In genomic region chr7:101537541-101537940, GRCm38 (mm10) we compare ENCODE assay signal across 13 mouse cellular contexts. TPM values are rescaled to one million over a fixed set of nuclear protein-coding genes. Genes with fewer than 3 reads are reported as not detected.
DNase-seq lines count a peak whose midpoint lies in the region; ATAC-seq and TF ChIP-seq lines count a peak whose summit lies in the region.
"Had no signal": no experiment of that assay in that cellular context is flagged by ENCODE, and none has a peak within 500 bp of the region (broad histone marks: within the 10 kb centered on the region; RNA-seq: fewer than 3 reads in every experiment).

No protein-coding gene starts in this region.

- no peak overlapping the region; the same call in 1 of the 2 replicates for H3K9ac ChIP-seq in stomach, embryonic 16.5 days (ENCODE audit: low read length)
- no peak overlapping the region for H3K9ac ChIP-seq in kidney, embryonic 14.5 days (ENCODE audit: low read depth, low read length)
- H3K9ac ChIP-seq: hindbrain, embryonic 12.5 days; limb, embryonic 15.5 days; neural tube, embryonic 13.5 days had no signal

- peak overlapping the region; percentile 53 for H3K4me3 ChIP-seq in gastrocnemius, adult 2 months
- H3K4me3 ChIP-seq in thymus, adult 2 months (ENCODE audit: control insufficient read depth, insufficient read depth, low read length), result no peak overlapping the region
- H3K4me3 ChIP-seq in stomach, embryonic 16.5 days (replicated peaks; ENCODE audit: low read length), result no peak overlapping the region
- H3K4me3 ChIP-seq in kidney, embryonic 14.5 days (ENCODE audit: low read length), result no peak overlapping the region
- H3K4me3 ChIP-seq: hindbrain, embryonic 12.5 days; limb, embryonic 15.5 days; neural tube, embryonic 13.5 days had no signal

- intact Hi-C loops in gastrocnemius, adult 2 months (cut with DNase I), result no loop called here

- H3K27me3 ChIP-seq in thymus, adult 2 months (ENCODE audit: control insufficient read depth, insufficient read depth, low read length), result no peaks in the 10 kb centered on the region
- no peaks in the 10 kb centered on the region for H3K27me3 ChIP-seq in stomach, embryonic 16.5 days (ENCODE audit: control insufficient read depth, insufficient read depth, low read length)
- no peaks in the 10 kb centered on the region for H3K27me3 ChIP-seq in kidney, embryonic 14.5 days (ENCODE audit: control insufficient read depth, insufficient read depth, low read length)
- H3K27me3 ChIP-seq: hindbrain, embryonic 12.5 days; limb, embryonic 15.5 days; neural tube, embryonic 13.5 days had no signal

- ATAC-seq in hematopoietic stem cell, adult 5-6 weeks (replicated peaks in 1 of 2; ENCODE audit: insufficient read depth in 1 of 2, low FRiP score in 2 of 2, low TSS enrichment in 1 of 2, low read depth in 1 of 2, poor library complexity in 2 of 2, severe bottlenecking in 2 of 2), result 0 out of 4 replicates have a peak, but pooled peaks have one; percentile 15 to 31
- no peak for ATAC-seq in stomach, embryonic 16.5 days (ENCODE audit: insufficient read depth, low FRiP score)
- no peak for ATAC-seq in kidney, embryonic 14.5 days (ENCODE audit: low FRiP score, low TSS enrichment)

- no peaks in the 10 kb centered on the region for H3K36me3 ChIP-seq in thymus, adult 2 months (ENCODE audit: control insufficient read depth, insufficient read depth, low read length)
- no peaks in the 10 kb centered on the region for H3K36me3 ChIP-seq in stomach, embryonic 16.5 days (ENCODE audit: control insufficient read depth, insufficient read depth, low read length)
- H3K36me3 ChIP-seq in kidney, embryonic 14.5 days (ENCODE audit: control insufficient read depth, insufficient read depth, low read length), result no peaks in the 10 kb centered on the region
- H3K36me3 ChIP-seq: hindbrain, embryonic 12.5 days; limb, embryonic 15.5 days; neural tube, embryonic 13.5 days had no signal

- WGBS in thymus, adult 2 months, result 38% methylated on average over 8 of the region's 8 CpGs
- WGBS in stomach, embryonic 16.5 days, result 48% methylated on average over 8 of the region's 8 CpGs
- WGBS in kidney, embryonic 14.5 days, result 57% methylated on average over 8 of the region's 8 CpGs

- TF ChIP-seq CTCF in gastrocnemius, adult 2 months (IDR thresholded peaks at IDR 0.05), result no peak
- TF ChIP-seq CTCF in thymus, adult 2 months (IDR thresholded peaks at IDR 0.05; ENCODE audit: borderline replicate concordance, control insufficient read depth, extremely low read depth, insufficient read depth, low read length, poor library complexity), result no peak

- H3K4me1 ChIP-seq in thymus, adult 2 months (replicated peaks; ENCODE audit: control insufficient read depth, insufficient read depth, low read length), result peaks cover 6% of the 10 kb centered on the region
- H3K4me1 ChIP-seq in stomach, embryonic 16.5 days (ENCODE audit: control insufficient read depth, insufficient read depth, low read length), result 0 out of 2 replicates have a peak, but pooled peaks cover 2% of the 10 kb centered on the region
- peaks cover 5% of the 10 kb centered on the region; the same call in 1 of the 2 replicates for H3K4me1 ChIP-seq in kidney, embryonic 14.5 days (ENCODE audit: control insufficient read depth, insufficient read depth, low read length)

- peak overlapping the region; percentile 16; the same call in 1 of the 2 replicates for H3K4me2 ChIP-seq in stomach, embryonic 16.5 days (ENCODE audit: low read depth, low read length)
- H3K4me2 ChIP-seq in kidney, embryonic 14.5 days (replicated peaks; ENCODE audit: low read depth, low read length), result no peak overlapping the region
- H3K4me2 ChIP-seq: hindbrain, embryonic 12.5 days; limb, embryonic 15.5 days; neural tube, embryonic 13.5 days had no signal

- H3K27ac ChIP-seq in gastrocnemius, adult 2 months, result peak overlapping the region; percentile 82
- H3K27ac ChIP-seq in thymus, adult 2 months (ENCODE audit: control insufficient read depth, insufficient read depth, low read length), result no peak overlapping the region
- H3K27ac ChIP-seq in stomach, embryonic 16.5 days (ENCODE audit: low read length), result peak overlapping the region; percentile 53; the same call in 1 of the 2 replicates
- no peak overlapping the region for H3K27ac ChIP-seq in kidney, embryonic 14.5 days (ENCODE audit: low read depth, low read length)
- H3K27ac ChIP-seq: hindbrain, embryonic 12.5 days; limb, embryonic 15.5 days; neural tube, embryonic 13.5 days had no signal

- no peak for TF ChIP-seq POLR2A in thymus, adult 2 months (IDR thresholded peaks at IDR 0.05; ENCODE audit: control insufficient read depth, extremely low read depth, insufficient read depth, low read length, poor library complexity)

- no peak for DNase-seq in gastrocnemius, adult 2 months
- no peak for DNase-seq in gastrocnemius, postnatal 4 days (ENCODE audit: low spot score in 2 of 2)
- peak; percentile 13 for DNase-seq in thymus, postnatal 0 days (ENCODE audit: low spot score)
- no peak for DNase-seq in thymus, adult 2 months
- no peak for DNase-seq in ovary, postnatal 36 days (ENCODE audit: low spot score)
- DNase-seq: cerebellum, adult 9-10 months; gastrocnemius, postnatal 14 days had no signal

- no peaks in the 10 kb centered on the region for H3K9me3 ChIP-seq in stomach, embryonic 16.5 days (replicated peaks; ENCODE audit: control insufficient read depth, low read length)
- no peaks in the 10 kb centered on the region for H3K9me3 ChIP-seq in kidney, embryonic 14.5 days (ENCODE audit: control insufficient read depth, low read length)
- H3K9me3 ChIP-seq: hindbrain, embryonic 12.5 days; limb, embryonic 15.5 days; neural tube, embryonic 13.5 days had no signal

RNA-seq across cellular contexts. Expression of gene Art2b, which starts 47.9 kb away (rescaled TPM):
- total RNA-seq in gastrocnemius, adult 2 months (2021), result not detected
- total RNA-seq in gastrocnemius, postnatal 4 days (2021), result not detected
- 0.22 and 0.30 TPM in 2 replicates for polyA plus RNA-seq in thymus, postnatal 0 days (2015; fragmentation: Nextera tagmentation; extraction: Ambion mirVana)
- 4.5 and 5.4 TPM in 2 replicates for polyA plus RNA-seq in thymus, adult 2 months (2012; rRNA removed)
- total RNA-seq in hematopoietic stem cell, adult 5-6 weeks (2017), result 0.55 and 2.6 TPM in 2 replicates
- 0.07 TPM in 1 of 2 replicates, not detected in the other for polyA plus RNA-seq in stomach, embryonic 16.5 days (2015; fragmentation: Nextera tagmentation; extraction: Ambion mirVana)
- not detected in 2 replicates for polyA plus RNA-seq in kidney, embryonic 14.5 days (2014; fragmentation: Nextera tagmentation; extraction: Ambion mirVana)
- total RNA-seq: gastrocnemius, postnatal 14 days had no signal
- polyA plus RNA-seq: hindbrain, embryonic 12.5 days; limb, embryonic 15.5 days; neural tube, embryonic 13.5 days had no signal

Comparison
In these comparisons a context has a peak if more than half of its experiments do, and no peak if none do; other contexts are left out.
1. H3K27ac ChIP-seq: peak in gastrocnemius, adult 2 months (single experiment) and stomach, embryonic 16.5 days (single experiment); none in thymus, adult 2 months (single experiment) and kidney, embryonic 14.5 days (single experiment).
2. ATAC-seq: peak in hematopoietic stem cell, adult 5-6 weeks (2 of 2); none in stomach, embryonic 16.5 days (single experiment) and kidney, embryonic 14.5 days (single experiment).